Mouse (Mus musculus): ENCODE measurements around the gene Camsap1. TPM values are rescaled to one million over a fixed set of nuclear protein-coding genes. Genes with fewer than 3 reads are reported as not detected.

The Camsap1 gene
- 100 to 1,000 TPM; 150 to 159 TPM for total RNA-seq (2021)
- long read RNA-seq, experiment 1, full-length matches to known transcripts: 1 of 102 reads
- long read RNA-seq, experiment 1, partial matches to known transcripts: 28 of 102 reads
- long read RNA-seq, experiment 1, other reads (novel, unspliced or antisense): 73 of 102 reads
- long read RNA-seq, experiment 2, full-length matches to known transcripts: 2 of 94 reads
- long read RNA-seq, experiment 2, partial matches to known transcripts: 8 of 94 reads
- long read RNA-seq, experiment 2, other reads (novel, unspliced or antisense): 84 of 94 reads

GRCm38 (mm10) chr2:25983159-25983907 lies at the start of gene Camsap1:
TSS of gene Camsap1 (minus strand) at chr2:25983282.
- TF ChIP-seq CTCF (IDR thresholded peaks at IDR 0.05): no peak
- DNase-seq (ENCODE audit: extremely low spot score in 1 of 2, low spot score in 2 of 2): peak; percentile 99

GRCm38 (mm10) chr2:26030288-26030687 lies 47.2 kb upstream of the Camsap1 start:
- peak; percentile 9 for TF ChIP-seq CTCF (IDR thresholded peaks at IDR 0.05)
- H3K4me3 ChIP-seq: no peak overlapping the region
- intact Hi-C loops (cut with DNase I): no loop called here
- no peak for DNase-seq (ENCODE audit: extremely low spot score in 1 of 2, low spot score in 2 of 2)
- no peak overlapping the region for H3K27ac ChIP-seq

More at GRCm38 (mm10) chr2:25983159-25983907, at the start of gene Camsap1:
- intact Hi-C loops (cut with DNase I): loop anchor here (1.0 to 5.0 kb wide), 2 partner anchors 38 to 276 kb away; partner anchors contain the start of genes Bmyc and Ubac1
- H3K27ac ChIP-seq: peak within 1 kb of the TSS; percentile 86
- H3K4me3 ChIP-seq: peak within 1 kb of the TSS; percentile 74

- no peak overlapping the region for H3K4me3 ChIP-seq
- peak; percentile 94 for TF ChIP-seq CTCF (IDR thresholded peaks at IDR 0.05)
- intact Hi-C loops (cut with DNase I): loop anchor here (1.0 to 10.0 kb wide), 5 partner anchors 118 to 317 kb away; partner anchors contain the start of gene Bmyc
- no peak overlapping the region for H3K27ac ChIP-seq
- DNase-seq (ENCODE audit: extremely low spot score in 1 of 2, low spot score in 2 of 2): peak; percentile 30 to 49
These were observed 41.3 kb upstream of the Camsap1 start for GRCm38 (mm10) chr2:26024138-26025075.

GRCm38 (mm10) chr2:26022626-26023025 lies 39.5 kb upstream of the Camsap1 start:
- intact Hi-C loops (cut with DNase I): loop anchor here (5.0 to 10.0 kb wide), 4 partner anchors 170 to 315 kb away; partner anchors contain the start of gene Bmyc
- Histone ChIP-seq H3K4me3 (no peak overlapping the region), H3K27ac (no peak overlapping the region)
- TF ChIP-seq CTCF (IDR thresholded peaks at IDR 0.05): no peak
- no peak for DNase-seq (ENCODE audit: extremely low spot score in 1 of 2, low spot score in 2 of 2)

- intact Hi-C loops (cut with DNase I): loop anchor here (5.0 to 10.0 kb wide), 4 partner anchors 170 to 315 kb away; partner anchors contain the start of gene Bmyc
- peak overlapping the region; percentile 84 for H3K27ac ChIP-seq
- no peak for DNase-seq (ENCODE audit: extremely low spot score in 1 of 2, low spot score in 2 of 2)
- no peak for TF ChIP-seq CTCF (IDR thresholded peaks at IDR 0.05)
- H3K4me3 ChIP-seq: no peak overlapping the region; the same call in 1 of the 2 replicates
These were observed 39.1 kb upstream of the Camsap1 start for GRCm38 (mm10) chr2:26022258-26022565.

GRCm38 (mm10) chr2:26021561-26022257 lies 38.6 kb upstream of the Camsap1 start, which contains the start of gene Ubac1:
TSS of gene Ubac1 (minus strand) at chr2:26021747.
- peak within 1 kb of the TSS; percentile 56 for H3K4me3 ChIP-seq
- H3K27ac ChIP-seq: peak within 1 kb of the TSS; percentile 97
- intact Hi-C loops (cut with DNase I): loop anchor here (1.0 to 10.0 kb wide), 6 partner anchors 38 to 314 kb away; partner anchors contain the start of genes Bmyc and Camsap1
- peak; percentile 90 to 92 for DNase-seq (ENCODE audit: extremely low spot score in 1 of 2, low spot score in 2 of 2)
- no peak for TF ChIP-seq CTCF (IDR thresholded peaks at IDR 0.05)

- Histone ChIP-seq H3K27ac (peak overlapping the region; percentile 97), H3K4me3 (peak overlapping the region; percentile 56)
- TF ChIP-seq CTCF (IDR thresholded peaks at IDR 0.05): no peak
- intact Hi-C loops (cut with DNase I): loop anchor here (1.0 to 10.0 kb wide), 6 partner anchors 38 to 314 kb away; partner anchors contain the start of genes Bmyc and Camsap1
- peak; percentile 34 to 47 for DNase-seq (ENCODE audit: extremely low spot score in 1 of 2, low spot score in 2 of 2)
These were observed 37.9 kb upstream of the Camsap1 start for GRCm38 (mm10) chr2:26020714-26021560.

GRCm38 (mm10) chr2:26019923-26020322 lies 36.8 kb upstream of the Camsap1 start:
- no peak for DNase-seq (ENCODE audit: extremely low spot score in 1 of 2, low spot score in 2 of 2)
- TF ChIP-seq CTCF (IDR thresholded peaks at IDR 0.05): no peak
- Histone ChIP-seq H3K27ac (no peak overlapping the region), H3K4me3 (peak overlapping the region; percentile 56; the same call in 1 of the 2 replicates)
- intact Hi-C loops (cut with DNase I): loop anchor here (5.0 to 10.0 kb wide), 4 partner anchors 168 to 313 kb away; partner anchors contain the start of gene Bmyc

GRCm38 (mm10) chr2:26017326-26017725 lies 34.2 kb upstream of the Camsap1 start:
- no peak for TF ChIP-seq CTCF (IDR thresholded peaks at IDR 0.05)
- intact Hi-C loops (cut with DNase I): no loop called here
- no peak overlapping the region for H3K27ac ChIP-seq
- no peak for DNase-seq (ENCODE audit: extremely low spot score in 1 of 2, low spot score in 2 of 2)
- H3K4me3 ChIP-seq: no peak overlapping the region

GRCm38 (mm10) chr2:26013674-26014073 lies 30.6 kb upstream of the Camsap1 start:
- intact Hi-C loops (cut with DNase I): no loop called here
- no peak for DNase-seq (ENCODE audit: extremely low spot score in 1 of 2, low spot score in 2 of 2)
- Histone ChIP-seq H3K27ac (no peak overlapping the region), H3K4me3 (no peak overlapping the region)
- TF ChIP-seq CTCF (IDR thresholded peaks at IDR 0.05): no peak
